Mouse (Mus musculus) erythroblast, adult 5-6 weeks (primary cell): ENCODE results near the gene Olfr955. TPM values are rescaled to one million over a fixed set of nuclear protein-coding genes. Genes with fewer than 3 reads are reported as not detected.

ENCODE experiments used
- ATAC-seq: replicated peaks from 2 replicates; pipeline ENCODE4 v1.8.0; 2016; ENCODE audit warnings: moderate number of reproducible peaks, mild to moderate bottlenecking, moderate TSS enrichment, inconsistent platforms; ENCODE audit not compliant: poor library complexity, low FRiP score, severe bottlenecking
- total RNA-seq, 2 experiments: library from RNA; stranded (forward) in 1 of 2; stranded (reverse) in 1 of 2; fragments of 150-400 nt in 1 of 2; fragments of 200-764, 138-1000 nt in 1 of 2; gene quantifications; 2 replicates each; pipeline versions ENCODE4 v1.2.3 to v1.2.4; 2015 to 2017; ENCODE audit warnings: low replicate concordance in 2 of 2

Olfr955 gene
- total RNA-seq (2015; ENCODE audit: low replicate concordance), result not detected in 2 replicates
- not detected in 2 replicates for total RNA-seq (2017; ENCODE audit: low replicate concordance)

- no peak for ATAC-seq
Measured at GRCm38 (mm10) chr9:39471844-39472243, at the start of gene Olfr955. TSS of gene Olfr955 (minus strand) at chr9:39471944.

- ATAC-seq, result no peak
Measured at GRCm38 (mm10) chr9:39518595-39518994, 46.9 kb upstream of the Olfr955 start.

DNA sequence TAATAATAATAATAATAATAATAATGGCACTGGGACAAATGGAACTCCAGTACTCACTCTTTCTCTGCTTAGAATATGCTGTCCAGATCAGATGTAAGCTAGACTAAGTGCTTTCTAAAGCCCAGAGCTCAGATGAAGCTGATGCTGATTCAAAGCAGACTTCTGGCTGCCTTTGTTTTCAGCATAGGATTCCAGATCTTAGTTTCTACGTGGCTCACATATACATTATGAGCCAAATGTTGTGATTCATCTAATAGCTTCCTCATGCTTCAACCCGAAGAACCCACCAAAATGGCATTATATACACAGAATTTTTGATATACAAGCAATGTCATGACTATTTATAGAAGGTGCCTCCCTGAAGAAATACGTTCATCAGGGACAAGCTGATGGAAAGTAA is 43.8 kb upstream of the Olfr955 start, which contains the start of gene Olfr957:
Olfr957 (minus strand) TSS at position 279 of the 400 bp plus-strand sequence.
- ATAC-seq, result no peak

GRCm38 (mm10) chr9:39509412-39509811 is 37.7 kb upstream of the Olfr955 start:
- ATAC-seq, result no peak

DNA sequence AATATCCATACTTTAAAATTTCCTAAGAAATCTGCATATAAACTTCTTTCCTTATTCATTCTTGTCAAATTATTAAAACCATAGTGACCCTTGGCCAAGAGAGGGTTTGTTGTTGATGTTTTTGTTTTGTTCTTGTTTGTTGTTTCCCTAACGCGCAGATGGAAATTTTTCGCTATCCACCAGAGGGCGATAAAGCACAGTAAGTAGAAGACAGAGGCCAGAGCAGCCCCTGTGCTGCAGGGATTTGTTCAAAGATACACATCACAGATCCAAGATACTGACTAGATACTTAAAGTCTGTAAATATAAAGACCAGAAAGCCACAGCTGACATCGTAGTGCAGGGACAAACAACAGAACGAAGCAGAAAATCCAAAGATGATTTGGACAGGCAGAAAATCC is 37.3 kb upstream of the Olfr955 start:
- no peak for ATAC-seq

DNA sequence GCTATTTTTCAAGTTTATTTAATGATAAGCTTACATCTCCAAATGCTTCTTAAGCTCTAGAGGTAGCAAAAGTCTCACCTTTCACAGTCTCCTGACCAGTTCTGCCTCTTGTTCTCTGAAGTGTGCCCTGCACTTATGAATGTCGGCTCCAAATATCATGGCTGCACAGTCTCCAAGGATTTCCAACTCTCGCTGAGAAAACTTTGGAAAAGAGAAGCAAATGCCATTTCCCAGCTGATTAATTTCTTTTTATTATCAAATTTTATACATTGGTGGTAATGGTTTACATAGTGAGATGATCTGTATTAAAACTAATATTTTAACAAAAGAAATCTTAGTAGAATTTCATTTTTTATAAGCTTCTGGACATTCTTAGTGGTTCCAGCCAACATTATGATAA is 22.2 kb upstream of the Olfr955 start, which contains the start of gene Olfr44:
Olfr44 (minus strand) TSS at position 101 of the 400 bp plus-strand sequence.
- no peak for ATAC-seq

GRCm38 (mm10) chr9:39456401-39456800 is 15.3 kb downstream of the Olfr955 start, which contains the start of gene Olfr954:
TSS of gene Olfr954 (plus strand) at chr9:39456701.
- no peak for ATAC-seq

DNA sequence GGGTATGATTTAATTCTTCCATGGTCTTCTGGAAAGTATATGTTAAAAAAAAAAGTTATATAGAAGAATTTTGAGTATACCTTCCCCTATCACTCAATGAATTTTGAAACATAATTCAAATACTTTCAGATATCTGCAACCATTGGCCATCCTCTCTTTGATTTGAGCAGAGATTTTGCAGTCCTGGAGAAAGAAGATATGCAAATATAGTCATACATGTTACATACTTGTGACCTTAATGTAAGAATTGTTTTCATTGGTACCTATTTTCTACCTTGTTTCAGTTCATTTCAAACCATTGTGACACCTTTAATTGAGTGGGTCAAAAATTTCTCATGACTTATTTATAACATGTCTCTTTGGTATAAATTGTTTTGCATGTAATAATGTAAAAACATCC is 44.7 kb downstream of the Olfr955 start, which contains the start of gene Olfr952:
Olfr952 (minus strand) TSS at position 101 of the 400 bp plus-strand sequence.
- no peak for ATAC-seq

Other genes starting within 250 kb of the Olfr955 start
- not detected in 2 replicates for gene Olfr1537, start 221.9 kb downstream of the Olfr955 start, total RNA-seq (2015; ENCODE audit: low replicate concordance)
- not detected in 2 replicates for gene Olfr1537, start 221.9 kb downstream of the Olfr955 start, total RNA-seq (2017; ENCODE audit: low replicate concordance)
- not detected in 2 replicates for gene Olfr945, start 195.1 kb downstream of the Olfr955 start, total RNA-seq (2015; ENCODE audit: low replicate concordance)
- not detected in 2 replicates for gene Olfr945, start 195.1 kb downstream of the Olfr955 start, total RNA-seq (2017; ENCODE audit: low replicate concordance)
- not detected in 2 replicates for gene Olfr948, start 145.9 kb downstream of the Olfr955 start, total RNA-seq (2015; ENCODE audit: low replicate concordance)
- not detected in 2 replicates for gene Olfr948, start 145.9 kb downstream of the Olfr955 start, total RNA-seq (2017; ENCODE audit: low replicate concordance)
- not detected in 2 replicates for gene Olfr951, start 84.5 kb downstream of the Olfr955 start, total RNA-seq (2015; ENCODE audit: low replicate concordance)
- gene Olfr951, start 84.5 kb downstream of the Olfr955 start, total RNA-seq (2017; ENCODE audit: low replicate concordance), result not detected in 2 replicates
- not detected in 2 replicates for gene Olfr952, start 44.8 kb downstream of the Olfr955 start, total RNA-seq (2015; ENCODE audit: low replicate concordance)
- gene Olfr952, start 44.8 kb downstream of the Olfr955 start, total RNA-seq (2017; ENCODE audit: low replicate concordance), result not detected in 2 replicates
- gene Olfr954, start 15.2 kb downstream of the Olfr955 start, total RNA-seq (2015; ENCODE audit: low replicate concordance), result not detected in 2 replicates
- gene Olfr954, start 15.2 kb downstream of the Olfr955 start, total RNA-seq (2017; ENCODE audit: low replicate concordance), result 0.70 TPM in 1 of 2 replicates, not detected in the other
- gene Olfr44, start 22.1 kb upstream of the Olfr955 start, total RNA-seq (2015; ENCODE audit: low replicate concordance), result not detected in 2 replicates
- gene Olfr44, start 22.1 kb upstream of the Olfr955 start, total RNA-seq (2017; ENCODE audit: low replicate concordance), result not detected in 2 replicates
- not detected in 2 replicates for gene Olfr957, start 43.9 kb upstream of the Olfr955 start, total RNA-seq (2015; ENCODE audit: low replicate concordance)
- gene Olfr957, start 43.9 kb upstream of the Olfr955 start, total RNA-seq (2017; ENCODE audit: low replicate concordance), result not detected in 2 replicates
- not detected in 2 replicates for gene Olfr958, start 82.1 kb upstream of the Olfr955 start, total RNA-seq (2015; ENCODE audit: low replicate concordance)
- not detected in 2 replicates for gene Olfr958, start 82.1 kb upstream of the Olfr955 start, total RNA-seq (2017; ENCODE audit: low replicate concordance)
- not detected in 2 replicates for gene Olfr959, start 103.6 kb upstream of the Olfr955 start, total RNA-seq (2015; ENCODE audit: low replicate concordance)
- not detected in 2 replicates for gene Olfr959, start 103.6 kb upstream of the Olfr955 start, total RNA-seq (2017; ENCODE audit: low replicate concordance)
- gene AW551984, start 132.5 kb upstream of the Olfr955 start, total RNA-seq (2015; ENCODE audit: low replicate concordance), result not detected in 2 replicates
- not detected in 2 replicates for gene AW551984, start 132.5 kb upstream of the Olfr955 start, total RNA-seq (2017; ENCODE audit: low replicate concordance)
- not detected in 2 replicates for gene Olfr148, start 138.7 kb upstream of the Olfr955 start, total RNA-seq (2015; ENCODE audit: low replicate concordance)
- not detected in 2 replicates for gene Olfr148, start 138.7 kb upstream of the Olfr955 start, total RNA-seq (2017; ENCODE audit: low replicate concordance)
- not detected in 2 replicates for gene Olfr960, start 149.4 kb upstream of the Olfr955 start, total RNA-seq (2015; ENCODE audit: low replicate concordance)
- not detected in 2 replicates for gene Olfr960, start 149.4 kb upstream of the Olfr955 start, total RNA-seq (2017; ENCODE audit: low replicate concordance)
- not detected in 2 replicates for gene Olfr961, start 173.1 kb upstream of the Olfr955 start, total RNA-seq (2015; ENCODE audit: low replicate concordance)
- not detected in 2 replicates for gene Olfr961, start 173.1 kb upstream of the Olfr955 start, total RNA-seq (2017; ENCODE audit: low replicate concordance)
- gene Olfr963, start 195.3 kb upstream of the Olfr955 start, total RNA-seq (2015; ENCODE audit: low replicate concordance), result not detected in 2 replicates
- gene Olfr963, start 195.3 kb upstream of the Olfr955 start, total RNA-seq (2017; ENCODE audit: low replicate concordance), result not detected in 2 replicates
- gene Olfr149, start 235.2 kb upstream of the Olfr955 start, total RNA-seq (2015; ENCODE audit: low replicate concordance), result not detected in 2 replicates
- gene Olfr149, start 235.2 kb upstream of the Olfr955 start, total RNA-seq (2017; ENCODE audit: low replicate concordance), result not detected in 2 replicates
- gene Olfr965, start 239.4 kb upstream of the Olfr955 start, total RNA-seq (2015; ENCODE audit: low replicate concordance), result not detected in 2 replicates
- 1.2 TPM in 1 of 2 replicates, not detected in the other for gene Olfr965, start 239.4 kb upstream of the Olfr955 start, total RNA-seq (2017; ENCODE audit: low replicate concordance)